Mouse (Mus musculus) spleen, postnatal 4 days (tissue): ENCODE data around the gene Fthl17f.
"Not testable (repeated sequence)": the region's sequence is repeated elsewhere in the genome, so short reads cannot be mapped to it uniquely, and the experiment has no call there.

Experiments used
- DNase-seq, 2 experiments: peaks; one replicate each; pipeline ENCODE4 v3.0.0; 2022; ENCODE audit warnings: low spot score in 2 of 2

Gene Fthl17f

GRCm38 (mm10) chrX:9062715-9063114 lies at the start of gene Fthl17f:
Gene Fthl17f (plus strand): TSS chrX:9063015.
- DNase-seq, result not testable (repeated sequence)

- DNase-seq, result no peak
These were observed 46.7 kb upstream of the Fthl17f start for GRCm38 (mm10) chrX:9016079-9016478.

GRCm38 (mm10) chrX:9019481-9019880 lies 43.3 kb upstream of the Fthl17f start:
- no peak for DNase-seq

GRCm38 (mm10) chrX:9033193-9033592 lies 29.6 kb upstream of the Fthl17f start, which contains the start of gene Fthl17e:
Gene Fthl17e (plus strand): TSS chrX:9033493.
- DNase-seq, result not testable (repeated sequence)

- not testable (repeated sequence) for DNase-seq
These were observed 21.2 kb upstream of the Fthl17f start for GRCm38 (mm10) chrX:9041611-9042010.

- peak in 1 of 2 experiments; percentile 80 for DNase-seq
These were observed 1.9 kb upstream of the Fthl17f start for GRCm38 (mm10) chrX:9060952-9061351.

- no peak for DNase-seq
These were observed 714 bp upstream of the Fthl17f start for GRCm38 (mm10) chrX:9062101-9062500.

GRCm38 (mm10) chrX:9077699-9078098 lies 14.9 kb downstream of the Fthl17f start:
- peak; percentile 46 to 54 for DNase-seq

GRCm38 (mm10) chrX:9095066-9095465 lies 32.3 kb downstream of the Fthl17f start:
- DNase-seq, result peak in 1 of 2 experiments; percentile 4

- DNase-seq, result peak in 1 of 2 experiments; percentile 3
These were observed 41.4 kb downstream of the Fthl17f start, which contains the start of gene 4930402K13Rik for GRCm38 (mm10) chrX:9104262-9104661. Gene 4930402K13Rik (plus strand): TSS chrX:9104562.

- peak in 1 of 2 experiments; percentile 27 for DNase-seq
These were observed 47.6 kb downstream of the Fthl17f start for GRCm38 (mm10) chrX:9110381-9110780.
